Mouse (Mus musculus) kidney, embryonic 15.5 days (tissue): Measurements from ENCODE around the gene Ern1. TPM values are rescaled to one million over a fixed set of nuclear protein-coding genes. Genes with fewer than 3 reads are reported as not detected.

Source experiments
- ATAC-seq: fragments of 200-750 bp; cut with Nextera tagmentation; replicated peaks from 2 replicates; pipeline ENCODE4 v1.8.0; 2017; ENCODE audit warnings: moderate TSS enrichment; ENCODE audit not compliant: low FRiP score
- H3K27ac ChIP-seq: fragments of 300-500 bp; sonication (generic); 2 replicates; pipeline ENCODE4 v1.5.1; 2015; ENCODE audit warnings: mild to moderate bottlenecking, inconsistent platforms
- H3K27me3 ChIP-seq: fragments of 300-500 bp; sonication (generic); 2 replicates; pipeline ENCODE4 v1.6.1; 2015; ENCODE audit warnings: inconsistent platforms
- H3K36me3 ChIP-seq: fragments of 300-500 bp; sonication (generic); 2 replicates; pipeline ENCODE4 v1.6.1; 2015; ENCODE audit warnings: inconsistent platforms
- H3K4me1 ChIP-seq: fragments of 300-500 bp; sonication (generic); 2 replicates; pipeline ENCODE4 v1.6.1; 2015; ENCODE audit warnings: inconsistent platforms
- H3K4me2 ChIP-seq: fragments of 300-500 bp; sonication (generic); 2 replicates; pipeline ENCODE4 v1.6.1; 2015; ENCODE audit warnings: moderate library complexity, mild to moderate bottlenecking, inconsistent platforms
- H3K4me3 ChIP-seq: fragments of 300-500 bp; sonication (generic); replicated peaks from 2 replicates; pipeline ENCODE4 v1.5.1; 2015; ENCODE audit warnings: mild to moderate bottlenecking, inconsistent platforms
- H3K9ac ChIP-seq: fragments of 300-500 bp; sonication (generic); 2 replicates; pipeline ENCODE4 v1.6.1; 2015; ENCODE audit warnings: mild to moderate bottlenecking, inconsistent platforms
- H3K9me3 ChIP-seq: fragments of 300-500 bp; sonication (generic); replicated peaks from 2 replicates; pipeline ENCODE4 v1.6.1; 2016; ENCODE audit warnings: inconsistent platforms
- WGBS: fragments of 180-500 bp; shearing (Covaris S2); methylation state at CpG from one replicate; pipeline ENCODE4 v1.1.7; 2015; ENCODE audit warnings: mixed read lengths; 5-methylcytosine and 5-hydroxymethylcytosine counted together
- polyA plus RNA-seq: library from polyadenylated mRNA; unstranded; fragments of >200 nt; fragmentation: Nextera tagmentation; extraction: Ambion mirVana; gene quantifications from 2 replicates; pipeline ENCODE4 v1.2.1, GENCODE M21; 2015

Gene Ern1
- polyA plus RNA-seq, 1 experiment from 2014 or later = 7.0 TPM

- Histone ChIP-seq H3K36me3 (no peaks in the 10 kb centered on the region), H3K4me2 (no peak overlapping the region), H3K27ac (peak overlapping the region; percentile 60), H3K4me3 (no peak overlapping the region), H3K4me1 (peaks cover 18% of the 10 kb centered on the region), H3K27me3 (no peaks in the 10 kb centered on the region), H3K9me3 (no peaks in the 10 kb centered on the region), H3K9ac (no peak overlapping the region)
- 42% methylated on average over 11 of the region's 11 CpGs for WGBS
- ATAC-seq = 0 out of 2 replicates have a peak, but pooled peaks have one; percentile 18
Measured at GRCm38 (mm10) chr11:106373998-106374397, 113.7 kb downstream of the Ern1 start.

- 12% methylated on average over 3 of the region's 3 CpGs for WGBS
- H3K27ac ChIP-seq = no peak overlapping the region
- H3K4me2 ChIP-seq = no peak overlapping the region
- no peak overlapping the region for H3K9ac ChIP-seq
- H3K36me3 ChIP-seq = no peaks in the 10 kb centered on the region
- no peak overlapping the region for H3K4me3 ChIP-seq
- H3K4me1 ChIP-seq = peaks cover 12% of the 10 kb centered on the region
- ATAC-seq = 0 out of 2 replicates have a peak, but pooled peaks have one; percentile 40
- H3K9me3 ChIP-seq = no peaks in the 10 kb centered on the region
- H3K27me3 ChIP-seq = no peaks in the 10 kb centered on the region
Measured at GRCm38 (mm10) chr11:106366316-106366715, 121.3 kb downstream of the Ern1 start.

- Histone ChIP-seq H3K27me3 (no peaks in the 10 kb centered on the region), H3K36me3 (no peaks in the 10 kb centered on the region)
- WGBS = 30% methylated on average over 9 of the region's 10 CpGs
Measured at GRCm38 (mm10) chr11:106365366-106365765, 122.3 kb downstream of the Ern1 start, which contains the start of gene Prr29. Gene Prr29, plus strand, starts transcription at chr11:106365472.

GRCm38 (mm10) chr11:106364712-106365111 lies 122.9 kb downstream of the Ern1 start:
- Histone ChIP-seq H3K27ac (peak overlapping the region; percentile 50), H3K9ac (no peak overlapping the region), H3K4me2 (peak overlapping the region; percentile 29), H3K27me3 (no peaks in the 10 kb centered on the region), H3K4me3 (no peak overlapping the region), H3K36me3 (no peaks in the 10 kb centered on the region), H3K4me1 (peaks cover 12% of the 10 kb centered on the region), H3K9me3 (no peaks in the 10 kb centered on the region)
- 8% methylated on average over 11 of the region's 11 CpGs for WGBS
- peak; percentile 79 for ATAC-seq

More at GRCm38 (mm10) chr11:106365366-106365765, 122.3 kb downstream of the Ern1 start, which contains the start of gene Prr29:
- Histone ChIP-seq H3K4me2 (peak within 1 kb of the TSS; percentile 29), H3K4me1 (peaks cover 12% of the 10 kb centered on the region), H3K9ac (no peak within 1 kb of the TSS), H3K27ac (peak within 1 kb of the TSS; percentile 50), H3K9me3 (no peaks in the 10 kb centered on the region), H3K4me3 (no peak within 1 kb of the TSS)
- peak; percentile 31 for ATAC-seq

GRCm38 (mm10) chr11:106359350-106359749 lies 128.3 kb downstream of the Ern1 start:
- Histone ChIP-seq H3K4me1 (0 out of 2 replicates have a peak, but pooled peaks cover 5% of the 10 kb centered on the region), H3K4me2 (no peak overlapping the region), H3K36me3 (no peaks in the 10 kb centered on the region), H3K27ac (no peak overlapping the region), H3K27me3 (no peaks in the 10 kb centered on the region), H3K9me3 (no peaks in the 10 kb centered on the region), H3K9ac (no peak overlapping the region), H3K4me3 (no peak overlapping the region)
- ATAC-seq = no peak
- WGBS = 25% methylated on average over 5 of the region's 5 CpGs

- Histone ChIP-seq H3K4me2 (no peak overlapping the region), H3K9ac (no peak overlapping the region), H3K4me3 (no peak overlapping the region), H3K9me3 (no peaks in the 10 kb centered on the region), H3K27me3 (no peaks in the 10 kb centered on the region), H3K36me3 (no peaks in the 10 kb centered on the region), H3K27ac (no peak overlapping the region), H3K4me1 (peaks cover 18% of the 10 kb centered on the region)
- WGBS = 57% methylated on average over 19 of the region's 19 CpGs
- ATAC-seq = no peak
Measured at GRCm38 (mm10) chr11:106355382-106356128, 132.1 kb downstream of the Ern1 start.

GRCm38 (mm10) chr11:106354181-106354580 lies 133.5 kb downstream of the Ern1 start:
- no peak overlapping the region for H3K27ac ChIP-seq
- no peaks in the 10 kb centered on the region for H3K27me3 ChIP-seq
- no peak overlapping the region for H3K9ac ChIP-seq
- no peak for ATAC-seq
- H3K36me3 ChIP-seq = no peaks in the 10 kb centered on the region
- H3K4me3 ChIP-seq = no peak overlapping the region
- no peak overlapping the region for H3K4me2 ChIP-seq
- H3K9me3 ChIP-seq = no peaks in the 10 kb centered on the region
- 51% methylated on average over 1 of the region's 1 CpGs for WGBS
- peaks cover 18% of the 10 kb centered on the region for H3K4me1 ChIP-seq

GRCm38 (mm10) chr11:106353188-106353587 lies 134.5 kb downstream of the Ern1 start, which contains the start of gene Scn4a:
Gene Scn4a, minus strand, starts transcription at chr11:106353288.
- no peaks in the 10 kb centered on the region for H3K27me3 ChIP-seq
- H3K4me2 ChIP-seq = no peak within 1 kb of the TSS
- no peak for ATAC-seq
- no peaks in the 10 kb centered on the region for H3K36me3 ChIP-seq
- H3K4me1 ChIP-seq = peaks cover 18% of the 10 kb centered on the region
- H3K27ac ChIP-seq = no peak within 1 kb of the TSS
- no peak within 1 kb of the TSS for H3K9ac ChIP-seq
- H3K4me3 ChIP-seq = no peak within 1 kb of the TSS
- no peaks in the 10 kb centered on the region for H3K9me3 ChIP-seq
- WGBS = 73% methylated on average over 12 of the region's 12 CpGs

- 79% methylated on average over 4 of the region's 4 CpGs for WGBS
Measured at GRCm38 (mm10) chr11:106351941-106352340, 135.7 kb downstream of the Ern1 start.

GRCm38 (mm10) chr11:106351253-106351652 lies 136.4 kb downstream of the Ern1 start:
- Histone ChIP-seq H3K9me3 (no peaks in the 10 kb centered on the region), H3K27ac (no peak overlapping the region), H3K36me3 (no peaks in the 10 kb centered on the region), H3K27me3 (no peaks in the 10 kb centered on the region), H3K4me1 (peaks cover 18% of the 10 kb centered on the region), H3K4me2 (no peak overlapping the region), H3K9ac (no peak overlapping the region), H3K4me3 (no peak overlapping the region)
- WGBS = 48% methylated on average over 3 of the region's 3 CpGs
- no peak for ATAC-seq

More at GRCm38 (mm10) chr11:106351941-106352340, 135.7 kb downstream of the Ern1 start:
- no peak for ATAC-seq
- H3K4me1 ChIP-seq = peaks cover 18% of the 10 kb centered on the region
- no peaks in the 10 kb centered on the region for H3K9me3 ChIP-seq
- no peak overlapping the region for H3K4me3 ChIP-seq
- no peaks in the 10 kb centered on the region for H3K27me3 ChIP-seq
- no peak overlapping the region for H3K4me2 ChIP-seq
- no peaks in the 10 kb centered on the region for H3K36me3 ChIP-seq
- no peak overlapping the region for H3K9ac ChIP-seq
- no peak overlapping the region for H3K27ac ChIP-seq

- 0 out of 2 replicates have a peak, but pooled peaks have one; percentile 61 for ATAC-seq
- Histone ChIP-seq H3K27ac (no peak overlapping the region), H3K27me3 (no peaks in the 10 kb centered on the region), H3K4me3 (no peak overlapping the region), H3K9me3 (no peaks in the 10 kb centered on the region), H3K9ac (no peak overlapping the region), H3K36me3 (no peaks in the 10 kb centered on the region), H3K4me1 (peaks cover 17% of the 10 kb centered on the region), H3K4me2 (no peak overlapping the region)
- 35% methylated on average over 5 of the region's 5 CpGs for WGBS
Measured at GRCm38 (mm10) chr11:106350853-106351252, 136.8 kb downstream of the Ern1 start.

GRCm38 (mm10) chr11:106349772-106350171 lies 137.9 kb downstream of the Ern1 start:
- Histone ChIP-seq H3K4me3 (no peak overlapping the region), H3K9me3 (no peaks in the 10 kb centered on the region), H3K36me3 (no peaks in the 10 kb centered on the region), H3K4me1 (peaks cover 13% of the 10 kb centered on the region), H3K27me3 (no peaks in the 10 kb centered on the region), H3K27ac (no peak overlapping the region), H3K4me2 (no peak overlapping the region), H3K9ac (no peak overlapping the region)
- no peak for ATAC-seq
- WGBS = 85% methylated on average over 6 of the region's 6 CpGs
